Mouse (Mus musculus) kidney, embryonic 15.5 days (tissue): ENCODE results near the gene Gm49387. TPM values are rescaled to one million over a fixed set of nuclear protein-coding genes. Genes with fewer than 3 reads are reported as not detected.

Experiments
- ATAC-seq: fragments of 200-750 bp; cut with Nextera tagmentation; replicated peaks from 2 replicates; pipeline ENCODE4 v1.8.0; 2017; ENCODE audit warnings: moderate TSS enrichment; ENCODE audit not compliant: low FRiP score
- H3K27ac ChIP-seq: fragments of 300-500 bp; sonication (generic); 2 replicates; pipeline ENCODE4 v1.5.1; 2015; ENCODE audit warnings: mild to moderate bottlenecking, inconsistent platforms
- H3K27me3 ChIP-seq: fragments of 300-500 bp; sonication (generic); 2 replicates; pipeline ENCODE4 v1.6.1; 2015; ENCODE audit warnings: inconsistent platforms
- H3K36me3 ChIP-seq: fragments of 300-500 bp; sonication (generic); 2 replicates; pipeline ENCODE4 v1.6.1; 2015; ENCODE audit warnings: inconsistent platforms
- H3K4me1 ChIP-seq: fragments of 300-500 bp; sonication (generic); 2 replicates; pipeline ENCODE4 v1.6.1; 2015; ENCODE audit warnings: inconsistent platforms
- H3K4me2 ChIP-seq: fragments of 300-500 bp; sonication (generic); 2 replicates; pipeline ENCODE4 v1.6.1; 2015; ENCODE audit warnings: moderate library complexity, mild to moderate bottlenecking, inconsistent platforms
- H3K4me3 ChIP-seq: fragments of 300-500 bp; sonication (generic); replicated peaks from 2 replicates; pipeline ENCODE4 v1.5.1; 2015; ENCODE audit warnings: mild to moderate bottlenecking, inconsistent platforms
- H3K9ac ChIP-seq: fragments of 300-500 bp; sonication (generic); 2 replicates; pipeline ENCODE4 v1.6.1; 2015; ENCODE audit warnings: mild to moderate bottlenecking, inconsistent platforms
- H3K9me3 ChIP-seq: fragments of 300-500 bp; sonication (generic); replicated peaks from 2 replicates; pipeline ENCODE4 v1.6.1; 2016; ENCODE audit warnings: inconsistent platforms
- WGBS: fragments of 180-500 bp; shearing (Covaris S2); methylation state at CpG from one replicate; pipeline ENCODE4 v1.1.7; 2015; ENCODE audit warnings: mixed read lengths; 5-methylcytosine and 5-hydroxymethylcytosine counted together
- polyA plus RNA-seq: library from polyadenylated mRNA; unstranded; fragments of >200 nt; fragmentation: Nextera tagmentation; extraction: Ambion mirVana; gene quantifications from 2 replicates; pipeline ENCODE4 v1.2.1, GENCODE M21; 2015

Gene Gm49387
- polyA plus RNA-seq, 1 experiment from 2014 or later, result 3.2 TPM

DNA sequence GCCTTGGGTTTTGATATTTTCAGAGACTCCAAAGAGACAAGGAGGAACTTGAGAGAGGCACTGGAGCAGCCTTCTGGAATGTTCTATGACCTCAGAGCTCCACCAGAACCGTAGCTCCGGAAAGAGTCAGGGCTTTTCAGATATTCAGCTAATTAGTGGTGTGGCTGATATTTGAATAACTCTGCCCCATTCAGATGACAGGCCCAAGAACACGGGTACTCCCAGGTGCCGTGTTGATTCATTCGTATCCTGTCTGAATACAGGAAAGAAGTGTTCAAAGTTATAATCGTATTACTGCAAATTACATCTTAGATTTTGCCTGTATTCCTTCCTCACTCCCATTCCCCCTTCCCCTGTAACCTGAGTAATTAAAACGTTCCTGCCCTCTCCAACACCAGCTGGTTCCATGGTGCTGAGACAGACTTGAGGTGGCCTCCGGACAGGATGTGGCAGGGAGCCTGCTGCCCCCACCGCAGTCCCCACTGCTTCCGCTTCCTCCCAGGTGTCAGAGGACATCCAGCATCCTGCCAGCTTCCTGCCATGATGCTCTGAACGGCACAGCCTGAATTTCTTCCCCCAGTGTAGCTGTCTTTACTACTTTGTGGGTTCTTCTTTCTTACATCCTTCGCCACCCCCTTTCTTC is 109.1 kb downstream of the Gm49387 start:
- H3K4me2 ChIP-seq, result no peak overlapping the region
- 0 out of 2 replicates have a peak, but pooled peaks have one; percentile 56 for ATAC-seq
- H3K27ac ChIP-seq, result peak overlapping the region; percentile 54

DNA sequence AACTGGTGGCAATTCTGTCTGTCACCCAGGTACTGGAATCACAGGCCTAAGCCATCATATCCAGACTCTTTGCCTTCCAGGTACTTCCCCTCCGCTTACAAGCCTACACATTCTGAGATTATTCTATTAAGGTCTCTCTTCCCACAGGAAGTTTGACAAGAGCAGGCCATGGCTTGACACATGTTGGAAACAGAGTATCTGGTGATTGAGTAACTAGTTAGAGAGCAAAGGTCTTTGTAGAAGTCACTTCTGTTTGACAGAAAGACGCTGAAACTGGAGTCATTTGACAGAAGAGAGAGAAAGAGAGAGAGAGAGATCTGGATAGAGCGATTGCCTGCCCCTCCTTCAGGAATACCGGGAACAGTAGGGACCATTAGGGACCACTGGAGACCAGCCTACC is 109.8 kb downstream of the Gm49387 start:
- no peak for ATAC-seq
- WGBS, result 79% methylated on average over 4 of the region's 4 CpGs
- H3K27me3 ChIP-seq, result no peaks in the 10 kb centered on the region
- no peaks in the 10 kb centered on the region for H3K9me3 ChIP-seq
- no peak overlapping the region for H3K4me3 ChIP-seq
- no peak overlapping the region for H3K9ac ChIP-seq
- H3K4me2 ChIP-seq, result no peak overlapping the region
- no peaks in the 10 kb centered on the region for H3K36me3 ChIP-seq
- H3K4me1 ChIP-seq, result peaks cover 14% of the 10 kb centered on the region
- peak overlapping the region; percentile 54; the same call in 1 of the 2 replicates for H3K27ac ChIP-seq

More for the DNA sequence above, 109.1 kb downstream of the Gm49387 start:
- no peaks in the 10 kb centered on the region for H3K36me3 ChIP-seq
- H3K27me3 ChIP-seq, result no peaks in the 10 kb centered on the region
- H3K4me1 ChIP-seq, result peaks cover 14% of the 10 kb centered on the region
- no peaks in the 10 kb centered on the region for H3K9me3 ChIP-seq
- H3K4me3 ChIP-seq, result no peak overlapping the region
- WGBS, result 48% methylated on average over 12 of the region's 12 CpGs
- H3K9ac ChIP-seq, result no peak overlapping the region

DNA sequence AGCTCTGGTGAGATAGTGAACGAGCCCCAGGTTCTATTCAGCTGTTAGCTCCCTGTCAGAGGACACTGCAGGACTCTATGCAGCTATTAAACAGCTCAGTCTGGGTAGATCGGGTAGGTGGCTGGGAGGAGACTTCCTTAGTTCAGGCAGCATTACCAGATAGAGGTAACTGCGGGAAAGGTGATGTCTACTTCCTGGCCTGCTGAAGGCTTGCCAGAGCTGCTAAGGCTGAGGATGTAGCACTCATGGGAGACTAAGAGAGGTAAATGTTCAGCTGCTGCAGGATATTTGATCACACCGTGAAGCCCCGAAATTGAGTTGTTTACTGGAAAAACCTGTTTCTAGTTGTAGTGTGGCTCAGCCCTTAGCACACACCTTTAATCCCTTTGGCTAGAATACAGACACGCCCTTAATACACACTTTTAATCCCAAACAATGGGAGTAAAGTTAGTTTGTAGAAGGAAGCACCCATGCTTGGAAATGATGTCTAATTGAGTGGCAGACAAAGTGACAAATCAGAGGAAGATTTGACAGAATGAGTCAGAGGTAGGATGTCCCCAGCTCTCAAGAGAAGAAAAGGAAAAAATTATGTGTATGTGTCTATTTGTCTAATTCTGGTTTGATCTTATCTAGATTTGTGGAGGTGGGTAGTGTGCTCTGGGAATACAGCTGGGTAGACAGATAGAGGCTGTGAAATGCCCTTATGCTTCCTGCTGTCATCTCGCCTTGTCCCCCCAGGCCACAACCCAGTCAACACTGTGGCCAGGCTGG is 115.5 kb downstream of the Gm49387 start:
- no peak overlapping the region for H3K4me3 ChIP-seq
- 76% methylated on average over 7 of the region's 7 CpGs for WGBS

DNA sequence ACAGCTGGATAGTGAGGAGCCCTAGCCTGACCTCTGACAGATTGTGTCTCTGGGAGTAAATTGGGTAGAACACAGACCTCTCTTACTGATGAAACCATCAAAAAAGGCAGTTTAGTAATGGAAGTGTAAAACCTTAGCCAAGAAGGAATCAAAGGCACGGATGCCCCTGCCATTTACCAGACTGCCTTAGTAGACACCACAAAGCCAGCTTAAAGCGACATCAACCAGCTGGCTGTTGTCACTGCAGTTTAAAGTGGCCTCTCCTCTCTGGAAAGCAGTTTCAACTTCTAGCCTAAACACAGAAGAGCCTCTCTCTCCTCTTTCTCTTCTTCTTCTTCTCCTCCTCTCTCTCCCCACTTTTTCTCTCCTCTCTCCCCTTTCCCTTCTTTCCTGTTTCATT is 119.4 kb downstream of the Gm49387 start:
- H3K36me3 ChIP-seq, result no peaks in the 10 kb centered on the region
- H3K4me1 ChIP-seq, result peaks cover 2% of the 10 kb centered on the region; the same call in 1 of the 2 replicates
- H3K9me3 ChIP-seq, result no peaks in the 10 kb centered on the region
- no peak for ATAC-seq
- 51% methylated on average over 2 of the region's 2 CpGs for WGBS
- no peak overlapping the region for H3K4me3 ChIP-seq
- no peak overlapping the region for H3K27ac ChIP-seq
- no peaks in the 10 kb centered on the region for H3K27me3 ChIP-seq
- no peak overlapping the region for H3K4me2 ChIP-seq
- H3K9ac ChIP-seq, result no peak overlapping the region

More for the DNA sequence above, 115.5 kb downstream of the Gm49387 start:
- H3K27me3 ChIP-seq, result no peaks in the 10 kb centered on the region
- H3K36me3 ChIP-seq, result no peaks in the 10 kb centered on the region
- no peak for ATAC-seq
- no peaks in the 10 kb centered on the region for H3K9me3 ChIP-seq
- peaks cover 2% of the 10 kb centered on the region; the same call in 1 of the 2 replicates for H3K4me1 ChIP-seq
- no peak overlapping the region for H3K4me2 ChIP-seq
- no peak overlapping the region for H3K27ac ChIP-seq
- H3K9ac ChIP-seq, result no peak overlapping the region

DNA sequence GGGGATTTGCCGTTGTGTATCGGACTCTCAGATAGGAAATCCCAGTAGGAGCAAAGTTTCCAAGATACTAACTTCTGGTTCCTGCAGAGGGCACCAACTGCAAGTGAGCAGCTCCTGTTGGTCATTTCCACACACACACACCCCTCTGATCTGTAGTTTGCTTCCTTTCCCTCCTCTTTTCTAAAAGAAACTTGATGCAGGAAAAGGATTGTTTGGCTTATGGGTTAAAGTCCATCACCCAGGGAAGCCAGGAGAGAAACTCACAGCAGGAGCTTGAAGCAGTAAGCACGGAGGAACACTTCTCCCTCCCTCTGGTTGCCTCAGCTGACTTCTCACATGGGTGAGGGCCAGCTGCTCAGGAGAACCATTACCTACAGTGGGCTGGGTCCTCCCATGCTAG is 121.5 kb downstream of the Gm49387 start:
- Histone ChIP-seq H3K27me3 (no peaks in the 10 kb centered on the region), H3K9ac (no peak overlapping the region), H3K9me3 (no peaks in the 10 kb centered on the region), H3K36me3 (no peaks in the 10 kb centered on the region), H3K4me3 (no peak overlapping the region), H3K27ac (no peak overlapping the region), H3K4me1 (peaks cover 2% of the 10 kb centered on the region; the same call in 1 of the 2 replicates), H3K4me2 (no peak overlapping the region)
- WGBS, result 32% methylated on average over 3 of the region's 3 CpGs
- peak; percentile 49; the same call in 1 of the 2 replicates for ATAC-seq

DNA sequence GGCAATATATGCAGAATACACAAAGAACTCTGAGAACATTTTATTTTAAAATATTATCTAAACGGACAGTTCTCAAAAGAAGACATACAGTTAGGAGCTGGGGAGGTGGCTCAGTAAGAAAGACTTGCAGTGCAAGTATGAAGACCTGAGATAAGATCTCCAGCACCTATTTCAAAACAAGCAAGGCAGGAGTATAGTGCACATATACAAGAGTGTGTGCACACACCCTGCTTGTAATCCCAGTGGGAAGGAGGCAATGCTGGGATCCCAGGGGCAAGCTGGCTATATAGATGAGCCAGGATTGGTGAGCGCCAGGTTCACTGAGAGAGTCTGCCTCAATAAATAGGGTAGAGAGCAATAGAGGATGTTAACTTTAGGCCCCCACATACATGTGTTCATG is 124.8 kb downstream of the Gm49387 start:
- Histone ChIP-seq H3K4me3 (no peak overlapping the region), H3K9me3 (no peaks in the 10 kb centered on the region), H3K27me3 (no peaks in the 10 kb centered on the region), H3K36me3 (peaks cover 8% of the 10 kb centered on the region), H3K4me2 (no peak overlapping the region), H3K9ac (no peak overlapping the region), H3K4me1 (no peaks in the 10 kb centered on the region), H3K27ac (no peak overlapping the region)
- 87% methylated on average over 2 of the region's 2 CpGs for WGBS
- ATAC-seq, result no peak

DNA sequence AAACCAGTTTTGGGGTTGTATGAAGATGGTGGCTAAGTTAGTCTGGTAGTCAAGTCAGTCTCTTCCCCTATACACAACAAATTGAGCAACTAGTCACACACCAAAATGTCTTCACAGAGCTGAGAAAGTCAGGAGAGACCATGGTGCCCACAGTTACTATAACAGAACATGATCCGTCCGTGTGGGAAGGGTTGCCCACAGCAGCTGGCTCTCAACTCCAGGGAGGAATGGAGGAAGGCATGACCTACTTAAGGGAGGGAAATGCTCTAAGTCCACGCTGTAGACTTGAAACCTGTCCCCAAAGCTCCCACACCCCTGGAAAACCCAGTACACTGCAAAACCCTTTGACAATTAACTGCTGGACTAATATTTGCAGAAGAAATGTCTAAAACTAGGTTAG is 130.4 kb downstream of the Gm49387 start:
- H3K4me3 ChIP-seq, result no peak overlapping the region
- WGBS, result 84% methylated on average over 3 of the region's 3 CpGs
- H3K36me3 ChIP-seq, result peaks cover 58% of the 10 kb centered on the region

DNA sequence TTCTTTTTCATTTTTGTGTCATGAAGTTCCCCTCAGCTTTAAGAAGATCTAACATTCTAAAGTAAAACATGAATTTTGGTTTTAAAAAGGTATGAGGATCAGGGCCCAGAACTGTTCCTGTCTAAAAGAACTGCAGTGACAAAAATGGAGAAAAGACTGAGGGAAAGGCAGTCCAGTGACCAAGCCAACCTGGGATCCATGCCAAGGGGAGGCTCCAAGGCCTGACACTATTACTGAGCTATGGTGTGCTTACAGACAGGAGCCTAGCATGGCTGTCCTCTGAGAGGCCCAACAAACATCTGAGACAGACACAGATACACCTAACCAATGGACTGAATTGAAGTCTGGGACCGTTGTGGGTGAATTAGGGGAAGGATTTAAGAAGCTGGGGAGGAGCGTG is 130.8 kb downstream of the Gm49387 start:
- no peaks in the 10 kb centered on the region for H3K9me3 ChIP-seq
- no peak overlapping the region for H3K4me3 ChIP-seq
- H3K9ac ChIP-seq, result no peak overlapping the region
- 97% methylated on average over 2 of the region's 2 CpGs for WGBS
- no peak overlapping the region for H3K4me2 ChIP-seq
- peaks cover 62% of the 10 kb centered on the region for H3K36me3 ChIP-seq
- ATAC-seq, result no peak
- H3K27me3 ChIP-seq, result no peaks in the 10 kb centered on the region
- H3K4me1 ChIP-seq, result no peaks in the 10 kb centered on the region
- H3K27ac ChIP-seq, result no peak overlapping the region

More for the DNA sequence above, 130.4 kb downstream of the Gm49387 start:
- Histone ChIP-seq H3K4me1 (no peaks in the 10 kb centered on the region), H3K9me3 (no peaks in the 10 kb centered on the region), H3K4me2 (no peak overlapping the region), H3K27ac (no peak overlapping the region), H3K27me3 (no peaks in the 10 kb centered on the region), H3K9ac (no peak overlapping the region)
- no peak for ATAC-seq

DNA sequence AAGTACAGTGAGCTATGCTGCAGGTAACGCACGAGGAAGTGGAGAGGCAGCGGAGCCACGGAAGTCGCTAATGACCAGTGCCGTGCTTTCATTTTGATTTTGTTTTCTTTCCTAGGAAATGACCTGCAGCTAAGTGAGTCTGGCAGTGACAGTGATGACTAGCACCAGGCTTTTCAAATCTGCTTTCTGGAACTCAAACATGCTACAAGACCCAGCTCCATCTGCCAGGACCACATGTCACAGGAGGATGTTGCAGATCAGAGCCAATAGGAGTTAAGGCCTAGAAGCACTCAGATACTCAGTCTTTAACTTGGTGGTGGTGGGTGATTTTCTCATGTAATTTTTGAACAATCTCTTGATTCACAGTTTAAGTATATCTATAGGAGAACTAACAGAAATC is 134.2 kb downstream of the Gm49387 start:
- Histone ChIP-seq H3K36me3 (peaks cover 91% of the 10 kb centered on the region), H3K27ac (no peak overlapping the region), H3K4me1 (no peaks in the 10 kb centered on the region), H3K9me3 (no peaks in the 10 kb centered on the region), H3K9ac (no peak overlapping the region), H3K27me3 (no peaks in the 10 kb centered on the region), H3K4me3 (no peak overlapping the region), H3K4me2 (no peak overlapping the region)
- WGBS, result 93% methylated on average over 6 of the region's 6 CpGs
- ATAC-seq, result no peak

DNA sequence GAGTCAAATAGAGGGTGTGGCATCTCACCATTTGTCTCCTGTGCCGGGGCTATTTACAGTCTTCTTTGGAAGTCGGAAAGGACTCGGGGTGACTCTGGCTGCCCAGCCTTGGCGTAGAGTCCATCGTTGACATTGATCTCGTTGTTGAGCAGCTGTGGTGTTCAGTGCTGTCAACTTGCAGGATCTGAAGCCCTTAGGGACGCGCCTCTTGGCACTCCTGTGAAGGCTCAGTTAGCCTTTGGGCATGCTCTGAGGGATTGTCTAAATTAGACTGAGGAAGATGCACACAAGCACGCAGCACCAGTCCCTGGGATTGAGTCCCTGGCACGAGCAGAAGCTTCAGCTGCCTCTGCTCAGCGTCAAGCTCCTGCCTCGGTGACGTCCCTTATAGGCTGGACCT is 137.3 kb downstream of the Gm49387 start:
- Histone ChIP-seq H3K9me3 (no peaks in the 10 kb centered on the region), H3K36me3 (peaks cover 95% of the 10 kb centered on the region), H3K4me1 (no peaks in the 10 kb centered on the region), H3K4me2 (no peak overlapping the region), H3K9ac (no peak overlapping the region), H3K27me3 (no peaks in the 10 kb centered on the region), H3K4me3 (no peak overlapping the region), H3K27ac (no peak overlapping the region)
- no peak for ATAC-seq
- WGBS, result 90% methylated on average over 13 of the region's 13 CpGs
